22 mouse cellular contexts compared by ENCODE assay signal in the genomic region with DNA sequence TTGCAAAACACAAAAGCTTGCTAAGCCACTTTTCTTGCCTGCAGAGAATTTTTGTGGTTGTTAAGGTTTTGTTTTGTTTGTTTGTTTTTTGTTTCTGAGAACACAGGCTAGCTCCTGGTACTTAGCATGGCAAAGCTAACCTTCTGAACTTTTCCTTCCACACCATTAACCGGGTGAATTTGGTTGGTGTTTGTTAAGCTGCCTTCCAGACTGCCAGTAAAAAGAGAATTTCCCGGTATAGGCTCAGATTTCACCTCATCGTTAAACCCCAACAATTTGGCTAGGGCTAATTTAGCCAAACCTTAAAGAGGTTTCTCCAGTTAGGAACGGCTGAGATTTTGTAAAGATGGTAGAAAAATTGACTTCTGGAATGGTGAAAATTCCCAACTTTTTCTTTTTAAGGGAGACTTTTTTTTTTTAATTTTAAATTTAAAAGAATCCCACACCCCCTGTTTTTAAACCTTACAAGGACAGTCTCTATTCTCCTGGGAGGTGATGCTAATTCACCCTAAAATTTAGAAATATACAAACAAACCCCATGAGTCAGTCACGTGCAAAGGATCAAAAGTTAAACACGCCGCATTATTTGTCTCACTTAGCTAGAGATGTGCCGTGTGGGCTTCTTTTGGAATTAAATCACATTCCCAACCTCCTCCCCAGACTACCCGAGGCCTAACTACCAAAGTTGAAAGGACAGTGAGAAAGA.
A peak's percentile ranks its signal among the peaks of the same experiment; 100 is the strongest.
DNase-seq lines count a peak whose midpoint lies in the region; ATAC-seq and TF ChIP-seq lines count a peak whose summit lies in the region.
"Had no signal": no experiment of that assay in that cellular context is flagged by ENCODE, and none has a peak within 500 bp of the region (broad histone marks: within the 10 kb centered on the region; RNA-seq: fewer than 3 reads in every experiment).

No protein-coding gene starts in this region.

- no peak for DNase-seq in gastrocnemius, adult 2 months
- no peak for DNase-seq in gastrocnemius, postnatal 4 days (ENCODE audit: low spot score in 2 of 2)
- DNase-seq in lung, embryonic 14.5 days: peak; percentile 13
- DNase-seq in lung, postnatal 36 days: no peak
- peak; percentile 66 for DNase-seq in embryo, embryonic 10.5 days (ENCODE audit: low spot score)
- no peak for DNase-seq in right cerebral cortex, postnatal 36 days (ENCODE audit: low spot score in 2 of 2)
- no peak for DNase-seq in heart, adult 18-20 months
- DNase-seq: cerebellum, adult 9-11 months; gastrocnemius, postnatal 14 days; kidney, adult 11 months; kidney, postnatal 36 days; layer of hippocampus, adult 9-11 months; liver; lung, adult 18-20 months; right cerebral cortex, postnatal 14 days; thymus, postnatal 36 days had no signal

- ATAC-seq in lung, embryonic 14.5 days (ENCODE audit: insufficient read depth): no peak; the same call in 1 of the 2 replicates
- no peak for ATAC-seq in limb, embryonic 13.5 days (ENCODE audit: low FRiP score, low read depth)
- ATAC-seq: midbrain, embryonic 13.5 days had no signal

- H3K4me2 ChIP-seq in lung, embryonic 14.5 days: no peak overlapping the region
- H3K4me2 ChIP-seq in limb, embryonic 13.5 days (replicated peaks): no peak overlapping the region
- H3K4me2 ChIP-seq: forebrain, embryonic 12.5 days; heart, embryonic 15.5 days; midbrain, embryonic 13.5 days; neural tube, embryonic 13.5 days had no signal

- no peak for TF ChIP-seq CTCF in gastrocnemius, adult 2 months (IDR thresholded peaks at IDR 0.05)
- TF ChIP-seq CTCF in lung, embryonic 14.5 days (IDR thresholded peaks at IDR 0.05; ENCODE audit: low read depth): no peak

- H3K27ac ChIP-seq in gastrocnemius, adult 2 months: 0 out of 2 replicates have a peak overlapping the region, but pooled peaks have one; percentile 61
- H3K27ac ChIP-seq in lung, embryonic 14.5 days (ENCODE audit: low read depth): no peak overlapping the region
- H3K27ac ChIP-seq in limb, embryonic 13.5 days: peak overlapping the region; percentile 39; the same call in 1 of the 2 replicates
- H3K27ac ChIP-seq: forebrain, embryonic 12.5 days; heart, embryonic 15.5 days; midbrain, embryonic 13.5 days; neural tube, embryonic 13.5 days had no signal

- peaks cover 14% of the 10 kb centered on the region for H3K4me1 ChIP-seq in lung, embryonic 14.5 days (ENCODE audit: insufficient read depth)
- H3K4me1 ChIP-seq in limb, embryonic 13.5 days: peaks cover 21% of the 10 kb centered on the region
- H3K4me1 ChIP-seq: midbrain, embryonic 13.5 days had no signal

- H3K9me3 ChIP-seq in lung, embryonic 14.5 days (ENCODE audit: low read depth, low read length): no peaks in the 10 kb centered on the region
- H3K9me3 ChIP-seq in limb, embryonic 13.5 days: no peaks in the 10 kb centered on the region
- H3K9me3 ChIP-seq: forebrain, embryonic 12.5 days; heart, embryonic 15.5 days; midbrain, embryonic 13.5 days; neural tube, embryonic 13.5 days had no signal

- intact Hi-C loops in gastrocnemius, adult 2 months (cut with DNase I): no loop called here

- H3K36me3 ChIP-seq in lung, embryonic 14.5 days (ENCODE audit: insufficient read depth): no peaks in the 10 kb centered on the region
- no peaks in the 10 kb centered on the region for H3K36me3 ChIP-seq in limb, embryonic 13.5 days
- H3K36me3 ChIP-seq: forebrain, embryonic 12.5 days; heart, embryonic 15.5 days; midbrain, embryonic 13.5 days; neural tube, embryonic 13.5 days had no signal

- no peaks in the 10 kb centered on the region for H3K27me3 ChIP-seq in lung, embryonic 14.5 days (ENCODE audit: insufficient read depth, low read length)
- H3K27me3 ChIP-seq in limb, embryonic 13.5 days: no peaks in the 10 kb centered on the region
- H3K27me3 ChIP-seq: CH12.LX; forebrain, embryonic 12.5 days; heart, embryonic 15.5 days; midbrain, embryonic 13.5 days; neural tube, embryonic 13.5 days had no signal

- WGBS in lung, embryonic 14.5 days: 43% methylated on average over 9 of the region's 9 CpGs
- 13% methylated on average over 9 of the region's 9 CpGs for WGBS in limb, embryonic 13.5 days

- H3K9ac ChIP-seq in lung, embryonic 14.5 days: no peak overlapping the region
- no peak overlapping the region for H3K9ac ChIP-seq in limb, embryonic 13.5 days
- H3K9ac ChIP-seq: forebrain, embryonic 12.5 days; heart, embryonic 15.5 days; midbrain, embryonic 13.5 days; neural tube, embryonic 13.5 days had no signal

- H3K4me3 ChIP-seq in gastrocnemius, adult 2 months: no peak overlapping the region
- H3K4me3 ChIP-seq in lung, embryonic 14.5 days (ENCODE audit: low read depth, low read length): no peak overlapping the region
- H3K4me3 ChIP-seq in limb, embryonic 13.5 days: no peak overlapping the region
- H3K4me3 ChIP-seq: forebrain, embryonic 12.5 days; heart, embryonic 15.5 days; midbrain, embryonic 13.5 days; neural tube, embryonic 13.5 days had no signal

Comparison
In these comparisons a context has a peak if more than half of its experiments do, and no peak if none do; other contexts are left out.
1. DNase-seq: peak in lung, embryonic 14.5 days (single experiment) and embryo, embryonic 10.5 days (single experiment); none in gastrocnemius, adult 2 months (single experiment), gastrocnemius, postnatal 4 days (0 of 2), lung, postnatal 36 days (single experiment), right cerebral cortex, postnatal 36 days (0 of 2) and heart, adult 18-20 months (0 of 2).